Mouse (Mus musculus) megakaryocyte, embryonic 14.5 days (primary cell): Measurements from ENCODE around the gene Zfp324.

Source experiments
- FLI1 ChIP-seq: IDR thresholded peaks from 2 replicates; pipeline ENCODE4 v1.6.1; 2012; ENCODE audit warnings: low read length, inconsistent platforms, mixed read lengths
- GATA1 ChIP-seq: IDR thresholded peaks from 3 replicates; pipeline ENCODE4 v1.6.1; 2012; ENCODE audit warnings: mixed read lengths, low read length, inconsistent platforms, borderline replicate concordance

- TF ChIP-seq GATA1, result no peak
- TF ChIP-seq FLI1, result no peak
Measured at GRCm38 (mm10) chr7:12954896-12955295, 10.7 kb upstream of the Zfp324 start.
